16 mouse cellular contexts compared by ENCODE assay signal in the genomic region with DNA sequence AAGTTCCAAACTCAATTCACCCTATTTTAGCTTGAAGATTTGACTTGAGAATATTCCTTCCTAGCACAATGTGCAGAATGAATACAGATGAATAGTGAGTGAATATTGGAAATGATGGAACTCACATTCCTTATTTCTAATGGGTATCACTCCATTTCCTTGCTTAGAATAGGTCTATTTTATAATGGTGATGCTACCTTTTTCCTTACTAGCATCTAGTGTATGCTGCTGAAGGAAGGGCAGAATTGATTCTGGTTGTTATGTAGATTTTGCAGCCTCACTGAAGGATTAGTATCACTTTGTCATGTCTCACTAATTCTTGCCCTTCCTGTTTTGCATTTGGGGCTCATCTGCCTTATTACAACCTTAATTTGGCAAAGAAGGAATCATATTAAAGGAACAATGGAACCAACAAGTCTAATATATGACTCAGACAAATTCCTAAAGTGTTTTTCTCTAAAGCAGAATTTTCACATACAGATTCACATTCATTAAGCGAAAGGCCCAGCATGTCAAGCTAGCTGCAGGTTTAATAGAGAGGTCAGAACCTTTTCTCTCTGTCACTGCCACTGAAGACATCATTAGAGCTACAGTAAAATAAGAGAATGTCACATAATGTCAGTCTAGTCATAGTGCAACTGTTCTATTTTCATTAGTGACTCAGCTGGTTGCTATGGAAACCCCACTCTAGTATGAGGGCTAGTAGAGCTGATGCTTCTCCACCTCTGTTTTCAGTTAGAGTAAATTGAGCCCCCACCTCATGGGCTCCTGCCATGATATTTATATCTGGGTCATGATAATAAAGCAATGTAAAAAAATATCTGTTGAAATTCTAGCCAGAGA.
A peak's percentile ranks its signal among the peaks of the same experiment; 100 is the strongest.
DNase-seq lines count a peak whose midpoint lies in the region; ATAC-seq and TF ChIP-seq lines count a peak whose summit lies in the region.
"Had no signal": no experiment of that assay in that cellular context is flagged by ENCODE, and none has a peak within 500 bp of the region (broad histone marks: within the 10 kb centered on the region; RNA-seq: fewer than 3 reads in every experiment).

No protein-coding gene starts in this region.

- DNase-seq in layer of hippocampus, adult 11-12 months (ENCODE audit: low spot score): peak; percentile 15
- DNase-seq in layer of hippocampus, postnatal 25 days (ENCODE audit: extremely low spot score in 1 of 2, low spot score in 1 of 2): no peak
- DNase-seq in mesoderm, embryonic 11.5 days (ENCODE audit: low read depth, low spot score): peak; percentile 10
- DNase-seq in spleen, postnatal 10 days (ENCODE audit: low spot score in 2 of 2): no peak
- DNase-seq in gastrocnemius, postnatal 25 days: no peak
- DNase-seq in kidney, adult 2 months: no peak
- DNase-seq: adrenal gland, adult 8-10 months; cerebellum, adult 9-10 months; kidney, adult 11 months; lung, embryonic 14.5 days had no signal

- H3K4me3 ChIP-seq in forebrain, embryonic 16.5 days (replicated peaks; ENCODE audit: low read length): no peak overlapping the region
- H3K4me3 ChIP-seq in kidney, adult 2 months (ENCODE audit: insufficient read depth, low read depth, low read length): no peak overlapping the region
- H3K4me3 ChIP-seq: heart, embryonic 12.5 days; limb, embryonic 10.5 days; myocyte had no signal

- no peaks in the 10 kb centered on the region for H3K9me3 ChIP-seq in forebrain, embryonic 16.5 days (ENCODE audit: control insufficient read depth, low read length)
- H3K9me3 ChIP-seq: G1E; heart, embryonic 12.5 days; limb, embryonic 10.5 days had no signal

- H3K4me2 ChIP-seq in forebrain, embryonic 16.5 days (ENCODE audit: low read length): no peak overlapping the region
- H3K4me2 ChIP-seq: heart, embryonic 12.5 days; lung, embryonic 14.5 days had no signal

- H3K4me1 ChIP-seq in forebrain, embryonic 16.5 days (replicated peaks; ENCODE audit: control insufficient read depth, insufficient read depth, low read length): no peaks in the 10 kb centered on the region
- no peaks in the 10 kb centered on the region for H3K4me1 ChIP-seq in kidney, adult 2 months (ENCODE audit: control insufficient read depth, insufficient read depth, low read length)
- H3K4me1 ChIP-seq: heart, embryonic 12.5 days; limb, embryonic 10.5 days had no signal

- H3K27me3 ChIP-seq in forebrain, embryonic 16.5 days (replicated peaks; ENCODE audit: control insufficient read depth, insufficient read depth, low read length): no peaks in the 10 kb centered on the region
- H3K27me3 ChIP-seq in kidney, adult 2 months (replicated peaks; ENCODE audit: control insufficient read depth, insufficient read depth, low read length): no peaks in the 10 kb centered on the region
- H3K27me3 ChIP-seq: heart, embryonic 12.5 days had no signal

- TF ChIP-seq CTCF in kidney, adult 2 months (conservative IDR thresholded peaks at IDR 0.05; ENCODE audit: insufficient read depth, insufficient read length, low read depth, low read length): no peak

- H3K36me3 ChIP-seq in forebrain, embryonic 16.5 days (ENCODE audit: control insufficient read depth, insufficient read depth): no peaks in the 10 kb centered on the region
- H3K36me3 ChIP-seq in kidney, adult 2 months (ENCODE audit: control insufficient read depth, insufficient read depth, low read length): no peaks in the 10 kb centered on the region
- H3K36me3 ChIP-seq: G1E; heart, embryonic 12.5 days; limb, embryonic 10.5 days had no signal

- no peak overlapping the region for H3K9ac ChIP-seq in forebrain, embryonic 16.5 days (replicated peaks; ENCODE audit: low read depth, low read length)
- H3K9ac ChIP-seq: heart, embryonic 12.5 days; lung, embryonic 14.5 days had no signal

- WGBS in forebrain, embryonic 16.5 days: 78% methylated on average over 1 of the region's 1 CpGs
- WGBS in kidney, adult 2 months: 89% methylated on average over 1 of the region's 1 CpGs

- H3K27ac ChIP-seq in forebrain, embryonic 16.5 days (ENCODE audit: low read length): no peak overlapping the region
- no peak overlapping the region for H3K27ac ChIP-seq in kidney, adult 2 months (ENCODE audit: insufficient read depth, low read depth, low read length)
- H3K27ac ChIP-seq: limb, embryonic 10.5 days had no signal

- no peak for TF ChIP-seq POLR2A in kidney, adult 2 months (IDR thresholded peaks at IDR 0.05; ENCODE audit: low read depth, low read length)

- ATAC-seq in CD4-positive, CD25-positive, alpha-beta regulatory T cell, adult 4 months: peak; percentile 79
- ATAC-seq in forebrain, embryonic 16.5 days: peak; percentile 86

Comparison
In these comparisons a context has a peak if more than half of its experiments do, and no peak if none do; other contexts are left out.
1. DNase-seq: peak in layer of hippocampus, adult 11-12 months (single experiment) and mesoderm, embryonic 11.5 days (single experiment); none in layer of hippocampus, postnatal 25 days (0 of 2), spleen, postnatal 10 days (0 of 2), gastrocnemius, postnatal 25 days (single experiment) and kidney, adult 2 months (single experiment).